Mouse (Mus musculus) myocyte (in vitro differentiated cells): ENCODE results near the gene Polr3f.

Experiments used
- CEBPB ChIP-seq: IDR thresholded peaks from 2 replicates; pipeline ENCODE4 v1.6.1; 2011; ENCODE audit warnings: mild to moderate bottlenecking, moderate library complexity; ENCODE audit not compliant: poor library complexity, insufficient read depth, severe bottlenecking
- MAX ChIP-seq: IDR thresholded peaks from one replicate; pipeline ENCODE4 v1.6.1; 2011; ENCODE audit warnings: low read depth, mild to moderate bottlenecking, control low read depth
- POLR2A ChIP-seq: IDR thresholded peaks from one replicate; pipeline ENCODE4 v1.6.1; 2011; ENCODE audit warnings: low read depth, mild to moderate bottlenecking, control low read depth, moderate library complexity; ENCODE audit not compliant: insufficient read length
- POLR2AphosphoS2 ChIP-seq: IDR thresholded peaks from one replicate; pipeline ENCODE4 v1.6.1; 2011; ENCODE audit warnings: low read depth, control low read depth; ENCODE audit not compliant: insufficient read length
- TCF12 ChIP-seq: IDR thresholded peaks from one replicate; pipeline ENCODE4 v1.6.1; 2011; ENCODE audit warnings: mild to moderate bottlenecking, control low read depth; ENCODE audit not compliant: poor library complexity, insufficient read depth, severe bottlenecking
- USF1 ChIP-seq: IDR thresholded peaks from one replicate; pipeline ENCODE4 v1.6.1; 2011; ENCODE audit warnings: low read depth, mild to moderate bottlenecking, control low read depth, moderate library complexity

- TF ChIP-seq POLR2A (no peak), TCF12 (no peak), MAX (no peak), USF1 (no peak), POLR2AphosphoS2 (no peak), CEBPB (no peak)
Observed at GRCm38 (mm10) chr2:144479421-144479820, 48.1 kb upstream of the Polr3f start.
